Mouse (Mus musculus) ES-E14 (cell line): ENCODE measurements around the gene Gm20458.

Experiments used
- CHD2 ChIP-seq: IDR thresholded peaks from 2 replicates; pipeline ENCODE4 v1.6.1; 2014; ENCODE audit warnings: mild to moderate bottlenecking, low read depth, low read length, inconsistent platforms
- HCFC1 ChIP-seq: IDR thresholded peaks from 2 replicates; pipeline ENCODE4 v1.6.1; 2012; ENCODE audit warnings: low read length, inconsistent platforms, borderline replicate concordance; ENCODE audit not compliant: insufficient read depth
- MAFK ChIP-seq: IDR thresholded peaks from 2 replicates; pipeline ENCODE4 v1.6.1; 2014; ENCODE audit warnings: mild to moderate bottlenecking, low read depth, low read length, inconsistent platforms; ENCODE audit not compliant: insufficient read depth
- ZC3H11A ChIP-seq: IDR thresholded peaks from 2 replicates; pipeline ENCODE4 v1.6.1; 2012; ENCODE audit warnings: low read depth, mild to moderate bottlenecking, inconsistent platforms, low read length, borderline replicate concordance
- ZNF384 ChIP-seq: IDR thresholded peaks from 2 replicates; pipeline ENCODE4 v1.6.1; 2012; ENCODE audit warnings: low read depth, low read length, inconsistent platforms

- no peak for TF ChIP-seq ZNF384
- no peak for TF ChIP-seq CHD2
- no peak for TF ChIP-seq MAFK
- TF ChIP-seq ZC3H11A: no peak
- no peak for TF ChIP-seq HCFC1
Observed at GRCm38 (mm10) chr2:164494126-164494525, 33.4 kb downstream of the Gm20458 start.
